Mouse (Mus musculus): Measurements from ENCODE around the gene Wdr45. TPM values are rescaled to one million over a fixed set of nuclear protein-coding genes. Genes with fewer than 3 reads are reported as not detected.

Gene Wdr45
- 93.4 TPM for polyA plus RNA-seq (2017; shearing (Covaris generic))

GRCm38 (mm10) chrX:7714135-7714899, at the start of gene Wdr45:
TSS of gene Wdr45 (plus strand) at chrX:7714333.

DNA sequence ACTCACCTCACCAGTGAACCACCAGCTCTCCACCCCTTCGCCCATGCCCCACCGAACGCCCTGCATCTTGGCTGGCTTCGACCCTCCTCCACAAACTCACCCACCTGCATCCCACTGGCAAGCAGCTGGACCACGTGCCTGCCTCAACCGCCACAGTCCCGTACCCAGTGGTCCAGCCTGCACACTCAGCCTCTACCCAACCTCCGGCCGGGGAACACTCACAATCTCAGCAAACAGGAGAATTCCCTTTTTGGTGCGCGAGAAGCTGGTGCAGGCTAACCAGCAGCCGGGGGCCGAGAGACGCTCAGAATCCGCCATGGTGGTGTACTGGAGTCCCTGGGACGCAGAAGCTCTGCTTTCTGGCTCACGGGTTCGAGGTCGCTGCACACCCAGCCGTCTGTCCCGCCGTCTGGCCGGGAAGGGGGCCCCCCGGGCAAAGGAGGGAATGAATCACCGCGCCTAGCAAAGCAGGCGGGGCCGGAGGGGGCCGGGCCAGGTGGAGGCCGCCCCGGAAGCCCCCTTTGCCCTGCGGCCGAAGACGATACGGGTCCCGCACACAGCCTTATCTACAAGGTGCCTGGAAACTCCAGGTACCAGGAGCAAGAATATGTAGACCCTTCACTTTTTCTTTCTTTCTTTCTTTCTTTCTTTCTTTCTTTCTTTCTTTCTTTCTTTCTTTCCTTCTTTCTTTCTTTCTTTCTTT, 43.1 kb upstream of the Wdr45 start, which contains the start of gene Plp2:
Gene Plp2, minus strand, starts transcription at position 470 of the 703 bp plus-strand sequence.

GRCm38 (mm10) chrX:7680864-7681263, 33.3 kb upstream of the Wdr45 start, which contains the start of gene Magix:
TSS of gene Magix (minus strand) at chrX:7681251.

GRCm38 (mm10) chrX:7696954-7697381, 17.2 kb upstream of the Wdr45 start, which contains the start of gene Gpkow:
TSS of gene Gpkow (plus strand) at chrX:7697131.

GRCm38 (mm10) chrX:7721514-7722281, 7.6 kb downstream of the Wdr45 start, which contains the start of gene Gm45208:
TSS of gene Gm45208 (plus strand) at chrX:7722245.

DNA sequence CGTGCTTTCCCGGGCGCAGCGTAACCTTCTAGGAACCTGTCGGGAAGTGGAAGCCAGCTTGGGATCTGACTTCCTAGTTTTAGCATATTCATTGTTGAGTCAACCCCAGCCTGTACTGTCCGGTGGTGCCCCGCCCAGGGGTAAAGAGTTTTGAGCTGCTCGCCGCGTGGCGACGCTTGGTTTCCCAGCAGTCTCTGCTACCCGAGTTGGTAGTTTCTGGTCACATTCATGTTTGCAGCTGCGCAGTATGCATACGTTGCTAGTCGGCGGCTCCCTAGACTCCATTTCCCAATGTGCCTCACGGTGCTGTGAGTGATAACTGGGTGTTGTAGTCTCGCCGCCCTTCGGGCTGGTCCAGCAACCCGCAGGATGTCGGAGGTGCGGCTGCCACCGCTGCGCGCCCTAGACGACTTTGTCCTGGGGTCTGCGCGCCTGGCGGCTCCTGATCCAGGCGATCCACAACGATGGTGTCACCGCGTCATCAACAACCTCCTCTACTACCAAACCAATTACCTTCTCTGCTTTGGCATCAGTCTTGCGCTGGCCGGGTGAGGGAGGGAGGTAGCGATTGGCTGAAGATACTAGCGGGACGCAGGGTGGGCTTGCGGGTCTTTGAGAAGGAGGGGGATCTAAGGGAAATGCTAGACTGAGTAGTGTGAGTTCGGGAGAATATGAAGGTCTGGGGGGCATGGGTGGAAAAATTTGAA, 14.2 kb downstream of the Wdr45 start, which contains the start of gene Praf2:
Gene Praf2, plus strand, starts transcription at position 225 of the 707 bp plus-strand sequence.

GRCm38 (mm10) chrX:7750432-7751116, 36.4 kb downstream of the Wdr45 start, which contains the start of gene Ccdc120:
TSS of gene Ccdc120 (minus strand) at chrX:7750905.

GRCm38 (mm10) chrX:7762137-7762920, 48.2 kb downstream of the Wdr45 start, which contains the start of gene Tfe3:
TSS of gene Tfe3 (plus strand) at chrX:7762560.

Other genes starting within 250 kb of the Wdr45 start
- not detected for gene Foxp3, start 140.7 kb upstream of the Wdr45 start, polyA plus RNA-seq (2017; shearing (Covaris generic))
- 2.9 TPM for gene Ppp1r3f, start 140.1 kb upstream of the Wdr45 start, polyA plus RNA-seq (2017; shearing (Covaris generic))
- 12.1 TPM for gene Ccdc22, start 108.8 kb upstream of the Wdr45 start, polyA plus RNA-seq (2017; shearing (Covaris generic))
- gene Cacna1f, start 107.2 kb upstream of the Wdr45 start, polyA plus RNA-seq (2017; shearing (Covaris generic)): 0.76 TPM
- 0.46 TPM for gene Syp, start 75.9 kb upstream of the Wdr45 start, polyA plus RNA-seq (2017; shearing (Covaris generic))
- gene Prickle3, start 57.1 kb upstream of the Wdr45 start, polyA plus RNA-seq (2017; shearing (Covaris generic)): 21.7 TPM
- gene Plp2, start 42.9 kb upstream of the Wdr45 start, polyA plus RNA-seq (2017; shearing (Covaris generic)): 39.3 TPM
- gene Magix, start 33.1 kb upstream of the Wdr45 start, polyA plus RNA-seq (2017; shearing (Covaris generic)): 0.35 TPM
- 78.2 TPM for gene Gpkow, start 17.2 kb upstream of the Wdr45 start, polyA plus RNA-seq (2017; shearing (Covaris generic))
- gene Gm45208, start 7.9 kb downstream of the Wdr45 start, polyA plus RNA-seq (2017; shearing (Covaris generic)): not detected
- gene Praf2, start 14.1 kb downstream of the Wdr45 start, polyA plus RNA-seq (2017; shearing (Covaris generic)): 31.4 TPM
- gene Ccdc120, start 36.6 kb downstream of the Wdr45 start, polyA plus RNA-seq (2017; shearing (Covaris generic)): not detected
- 85.1 TPM for gene Tfe3, start 48.2 kb downstream of the Wdr45 start, polyA plus RNA-seq (2017; shearing (Covaris generic))
- gene Gripap1, start 75.4 kb downstream of the Wdr45 start, polyA plus RNA-seq (2017; shearing (Covaris generic)): 124 TPM
- gene Kcnd1, start 108.0 kb downstream of the Wdr45 start, polyA plus RNA-seq (2017; shearing (Covaris generic)): not detected
- 202 TPM for gene Otud5, start 127.0 kb downstream of the Wdr45 start, polyA plus RNA-seq (2017; shearing (Covaris generic))
- gene Pim2, start 163.9 kb downstream of the Wdr45 start, polyA plus RNA-seq (2017; shearing (Covaris generic)): 320 TPM
- 52.3 TPM for gene Slc35a2, start 169.7 kb downstream of the Wdr45 start, polyA plus RNA-seq (2017; shearing (Covaris generic))
- gene Pqbp1, start 184.9 kb downstream of the Wdr45 start, polyA plus RNA-seq (2017; shearing (Covaris generic)): 158 TPM
- gene Timm17b, start 185.0 kb downstream of the Wdr45 start, polyA plus RNA-seq (2017; shearing (Covaris generic)): 93.8 TPM
- not detected for gene Gm10491, start 193.5 kb downstream of the Wdr45 start, polyA plus RNA-seq (2017; shearing (Covaris generic))
- gene Gm10490, start 195.2 kb downstream of the Wdr45 start, polyA plus RNA-seq (2017; shearing (Covaris generic)): not detected
- not detected for gene Pcsk1n, start 205.5 kb downstream of the Wdr45 start, polyA plus RNA-seq (2017; shearing (Covaris generic))
- gene Eras, start 214.3 kb downstream of the Wdr45 start, polyA plus RNA-seq (2017; shearing (Covaris generic)): not detected
- 15.1 TPM for gene Hdac6, start 233.6 kb downstream of the Wdr45 start, polyA plus RNA-seq (2017; shearing (Covaris generic))

Measured in effector memory CD4-positive, alpha-beta T cell, adult 7 months (primary cell).